Mouse (Mus musculus): ENCODE results near the gene Ap5b1. TPM values are rescaled to one million over a fixed set of nuclear protein-coding genes. Genes with fewer than 3 reads are reported as not detected.

Gene Ap5b1
- polyA plus RNA-seq, 1 experiment, result 5.1 TPM

GRCm38 (mm10) chr19:5606196-5606595 lies 38.4 kb downstream of the Ap5b1 start:
- WGBS, result 71% methylated on average over 8 of the region's 8 CpGs
- Histone ChIP-seq H3K27ac (ENCODE audit: insufficient read depth, low read length) (no peak overlapping the region), H3K4me3 (replicated peaks; ENCODE audit: insufficient read depth, low read depth, low read length) (no peak overlapping the region), H3K27me3 (ENCODE audit: control insufficient read depth, insufficient read depth, low read length) (no peaks in the 10 kb centered on the region), H3K4me1 (ENCODE audit: control insufficient read depth, insufficient read depth, low read length) (peaks cover 26% of the 10 kb centered on the region)
- TF ChIP-seq POLR2A (IDR thresholded peaks at IDR 0.05; ENCODE audit: borderline replicate concordance, insufficient read depth, low read length) (no peak), CTCF (IDR thresholded peaks at IDR 0.05; ENCODE audit: borderline replicate concordance, insufficient read depth, low read depth, low read length) (no peak)
- no peak for DNase-seq

DNA sequence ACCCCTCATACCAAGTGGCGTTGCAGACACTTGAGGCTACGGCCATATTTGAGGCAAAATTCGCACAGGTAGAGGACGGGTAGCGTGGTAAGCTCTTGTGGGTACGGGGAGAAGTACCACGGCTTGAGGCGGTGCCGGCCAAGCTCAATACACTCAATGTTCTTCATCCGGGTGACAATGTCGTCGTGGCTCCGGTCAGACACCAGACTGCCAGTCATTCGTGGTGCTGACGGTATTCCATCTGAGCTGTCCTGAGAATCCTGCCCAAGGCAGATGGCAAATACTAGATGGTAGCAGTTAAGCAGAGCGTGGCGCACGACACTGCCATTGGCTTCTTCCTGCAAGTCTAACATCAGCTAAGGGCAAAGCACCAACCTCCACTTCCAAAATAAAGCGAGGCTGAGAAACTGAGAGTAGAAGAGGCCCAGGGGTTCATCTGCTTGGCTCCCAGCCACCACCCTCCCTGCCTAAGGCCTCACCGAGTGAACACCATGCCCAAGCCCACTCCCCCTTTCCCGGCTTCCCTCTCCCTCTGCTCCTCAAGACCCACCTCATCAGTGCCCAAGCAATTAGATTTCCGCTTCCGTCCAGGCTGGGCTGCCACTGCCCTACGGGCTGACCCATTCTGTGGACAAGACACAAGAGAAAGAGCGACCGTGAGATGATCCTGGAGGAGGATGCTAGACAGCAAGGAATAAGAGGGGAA lies 40.0 kb downstream of the Ap5b1 start:
- WGBS, result 88% methylated on average over 26 of the region's 26 CpGs
- Histone ChIP-seq H3K27ac (ENCODE audit: insufficient read depth, low read length) (no peak overlapping the region), H3K4me3 (replicated peaks; ENCODE audit: insufficient read depth, low read depth, low read length) (no peak overlapping the region), H3K27me3 (ENCODE audit: control insufficient read depth, insufficient read depth, low read length) (no peaks in the 10 kb centered on the region), H3K4me1 (ENCODE audit: control insufficient read depth, insufficient read depth, low read length) (peaks cover 22% of the 10 kb centered on the region)
- peak in 1 of 2 experiments; percentile 24 for DNase-seq
- TF ChIP-seq POLR2A (IDR thresholded peaks at IDR 0.05; ENCODE audit: borderline replicate concordance, insufficient read depth, low read length), result no peak
- no peak for TF ChIP-seq CTCF (IDR thresholded peaks at IDR 0.05; ENCODE audit: borderline replicate concordance, insufficient read depth, low read depth, low read length)

DNA sequence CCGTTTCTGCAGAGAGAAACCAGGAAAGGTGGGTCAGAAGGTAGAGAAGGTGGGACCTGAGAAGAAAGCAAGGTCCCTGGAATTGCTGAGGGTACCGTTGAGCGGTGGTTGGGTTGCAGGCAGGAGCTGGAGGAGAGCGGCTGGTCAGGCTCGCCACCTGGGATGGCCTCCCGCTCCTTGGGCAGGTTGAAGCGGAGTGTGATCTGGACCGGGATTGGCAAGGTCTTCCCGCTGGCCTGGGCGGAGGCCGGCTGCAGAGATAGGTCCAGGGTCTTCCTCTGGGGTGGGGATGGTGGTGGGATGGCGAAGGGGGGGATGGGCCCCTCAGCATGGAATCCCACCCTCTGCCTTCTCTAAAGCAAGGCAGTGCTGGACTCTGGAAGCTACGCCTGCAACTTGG lies 40.9 kb downstream of the Ap5b1 start:
- no peak for TF ChIP-seq POLR2A (IDR thresholded peaks at IDR 0.05; ENCODE audit: borderline replicate concordance, insufficient read depth, low read length)
- TF ChIP-seq CTCF (IDR thresholded peaks at IDR 0.05; ENCODE audit: borderline replicate concordance, insufficient read depth, low read depth, low read length), result no peak
- DNase-seq, result no peak
- peak overlapping the region; percentile 86 for H3K4me3 ChIP-seq (replicated peaks; ENCODE audit: insufficient read depth, low read depth, low read length)
- 93% methylated on average over 13 of the region's 13 CpGs for WGBS
- H3K27ac ChIP-seq (ENCODE audit: insufficient read depth, low read length), result no peak overlapping the region
- H3K27me3 ChIP-seq (ENCODE audit: control insufficient read depth, insufficient read depth, low read length), result no peaks in the 10 kb centered on the region
- H3K4me1 ChIP-seq (ENCODE audit: control insufficient read depth, insufficient read depth, low read length), result peaks cover 15% of the 10 kb centered on the region

- Histone ChIP-seq H3K4me3 (replicated peaks; ENCODE audit: insufficient read depth, low read depth, low read length) (peak overlapping the region; percentile 86), H3K4me1 (ENCODE audit: control insufficient read depth, insufficient read depth, low read length) (peaks cover 11% of the 10 kb centered on the region), H3K27ac (ENCODE audit: insufficient read depth, low read length) (peak overlapping the region; percentile 36; the same call in 1 of the 2 replicates), H3K27me3 (ENCODE audit: control insufficient read depth, insufficient read depth, low read length) (no peaks in the 10 kb centered on the region)
- DNase-seq, result no peak
- WGBS, result 37% methylated on average over 10 of the region's 10 CpGs
- TF ChIP-seq POLR2A (IDR thresholded peaks at IDR 0.05; ENCODE audit: borderline replicate concordance, insufficient read depth, low read length), result no peak
- no peak for TF ChIP-seq CTCF (IDR thresholded peaks at IDR 0.05; ENCODE audit: borderline replicate concordance, insufficient read depth, low read depth, low read length)
These were observed 41.3 kb downstream of the Ap5b1 start for GRCm38 (mm10) chr19:5609171-5609546.

DNA sequence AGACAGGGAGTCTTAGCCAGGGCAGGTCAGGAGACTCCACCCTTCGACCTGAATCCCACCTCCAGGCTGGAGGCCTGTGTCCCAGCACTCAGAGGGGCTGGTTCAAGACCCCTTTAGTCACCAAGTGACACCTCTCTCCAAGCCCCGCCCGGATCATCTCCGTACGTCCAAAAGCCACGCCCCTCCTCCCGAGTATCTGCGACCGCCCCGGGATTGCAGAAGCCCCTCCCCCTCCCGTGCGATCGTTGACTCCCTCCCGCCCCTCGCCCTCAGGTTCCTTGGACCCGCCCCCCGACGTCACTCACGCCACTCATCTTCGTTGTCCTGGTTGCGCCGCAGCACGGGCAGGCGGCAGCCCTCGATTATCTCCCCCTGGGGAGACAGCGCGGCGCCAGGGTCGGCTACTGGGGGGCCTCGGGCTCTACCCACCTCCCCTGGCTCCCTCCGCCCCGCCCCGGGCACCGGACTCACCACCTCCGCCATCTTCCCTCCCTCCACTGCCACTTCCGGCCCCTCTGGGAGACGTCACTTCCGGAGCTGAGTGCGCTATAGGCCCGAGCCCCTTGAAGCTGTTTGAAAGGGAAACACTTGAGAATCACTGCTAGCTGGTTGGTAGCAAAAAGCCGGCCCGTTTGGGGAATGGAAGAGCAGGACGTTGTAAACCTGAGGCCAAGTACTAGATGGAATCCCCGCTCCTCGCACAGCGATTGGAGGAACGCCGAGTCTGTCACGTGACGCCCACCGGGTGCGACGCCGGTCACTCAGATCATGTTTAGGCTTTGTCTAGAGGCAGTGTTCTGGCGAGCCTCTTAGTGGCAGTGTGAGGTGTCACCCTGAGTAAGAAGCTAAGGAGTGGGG lies 42.0 kb downstream of the Ap5b1 start, which contains the start of gene Kat5:
TSS of gene Kat5 (minus strand) at position 691 of the 858 bp plus-strand sequence.
- Histone ChIP-seq H3K4me1 (ENCODE audit: control insufficient read depth, insufficient read depth, low read length) (peaks cover 10% of the 10 kb centered on the region), H3K4me3 (replicated peaks; ENCODE audit: insufficient read depth, low read depth, low read length) (peak within 1 kb of the TSS; percentile 86), H3K27me3 (ENCODE audit: control insufficient read depth, insufficient read depth, low read length) (no peaks in the 10 kb centered on the region), H3K27ac (ENCODE audit: insufficient read depth, low read length) (peak within 1 kb of the TSS; percentile 92)
- TF ChIP-seq CTCF (IDR thresholded peaks at IDR 0.05; ENCODE audit: borderline replicate concordance, insufficient read depth, low read depth, low read length), result no peak
- peak; percentile 84; the same call in 1 of the 2 replicates for TF ChIP-seq POLR2A (IDR thresholded peaks at IDR 0.05; ENCODE audit: borderline replicate concordance, insufficient read depth, low read length)
- 2% methylated on average over 55 of the region's 55 CpGs for WGBS
- DNase-seq, result peak; percentile 92 to 99

DNA sequence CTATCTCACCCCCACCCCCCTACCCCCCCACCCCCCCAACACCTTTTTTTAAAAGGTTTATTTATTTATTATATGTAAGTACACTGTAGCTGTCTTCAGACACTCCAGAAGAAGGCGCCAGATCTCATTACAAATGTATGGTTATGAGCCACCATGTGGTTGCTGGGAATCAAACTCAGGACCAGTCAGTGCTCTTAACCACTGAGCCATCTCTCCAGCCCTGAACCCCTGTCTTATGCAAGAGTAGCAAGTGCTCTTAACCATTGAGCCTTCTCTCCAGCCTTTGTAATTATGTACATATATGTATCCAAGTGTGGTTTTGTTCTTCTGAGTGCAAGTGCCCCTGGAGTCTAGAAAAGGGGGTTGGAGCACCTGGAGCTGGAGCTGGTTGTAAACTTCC lies 44.1 kb downstream of the Ap5b1 start:
- Histone ChIP-seq H3K27me3 (ENCODE audit: control insufficient read depth, insufficient read depth, low read length) (no peaks in the 10 kb centered on the region), H3K4me3 (replicated peaks; ENCODE audit: insufficient read depth, low read depth, low read length) (no peak overlapping the region), H3K4me1 (ENCODE audit: control insufficient read depth, insufficient read depth, low read length) (peaks cover 10% of the 10 kb centered on the region), H3K27ac (ENCODE audit: insufficient read depth, low read length) (no peak overlapping the region)
- TF ChIP-seq CTCF (IDR thresholded peaks at IDR 0.05; ENCODE audit: borderline replicate concordance, insufficient read depth, low read depth, low read length) (no peak), POLR2A (IDR thresholded peaks at IDR 0.05; ENCODE audit: borderline replicate concordance, insufficient read depth, low read length) (no peak)
- WGBS, result 90% methylated on average over 1 of the region's 1 CpGs
- DNase-seq, result no peak

GRCm38 (mm10) chr19:5612762-5613411 lies 45.1 kb downstream of the Ap5b1 start:
- no peak for TF ChIP-seq POLR2A (IDR thresholded peaks at IDR 0.05; ENCODE audit: borderline replicate concordance, insufficient read depth, low read length)
- no peak for TF ChIP-seq CTCF (IDR thresholded peaks at IDR 0.05; ENCODE audit: borderline replicate concordance, insufficient read depth, low read depth, low read length)
- DNase-seq, result no peak
- Histone ChIP-seq H3K4me1 (ENCODE audit: control insufficient read depth, insufficient read depth, low read length) (peaks cover 10% of the 10 kb centered on the region), H3K27me3 (ENCODE audit: control insufficient read depth, insufficient read depth, low read length) (no peaks in the 10 kb centered on the region), H3K27ac (ENCODE audit: insufficient read depth, low read length) (no peak overlapping the region), H3K4me3 (replicated peaks; ENCODE audit: insufficient read depth, low read depth, low read length) (no peak overlapping the region)
- WGBS, result 73% methylated on average over 3 of the region's 3 CpGs

Measured in cerebellum, adult 2 months (tissue).